Mouse (Mus musculus): Measurements from ENCODE around the gene Epha10. TPM values are rescaled to one million over a fixed set of nuclear protein-coding genes. Genes with fewer than 3 reads are reported as not detected.

Epha10 gene
- polyA plus RNA-seq (2014; fragmentation: Nextera tagmentation; extraction: Ambion mirVana): 7.4 and 9.3 TPM in 2 replicates

DNA sequence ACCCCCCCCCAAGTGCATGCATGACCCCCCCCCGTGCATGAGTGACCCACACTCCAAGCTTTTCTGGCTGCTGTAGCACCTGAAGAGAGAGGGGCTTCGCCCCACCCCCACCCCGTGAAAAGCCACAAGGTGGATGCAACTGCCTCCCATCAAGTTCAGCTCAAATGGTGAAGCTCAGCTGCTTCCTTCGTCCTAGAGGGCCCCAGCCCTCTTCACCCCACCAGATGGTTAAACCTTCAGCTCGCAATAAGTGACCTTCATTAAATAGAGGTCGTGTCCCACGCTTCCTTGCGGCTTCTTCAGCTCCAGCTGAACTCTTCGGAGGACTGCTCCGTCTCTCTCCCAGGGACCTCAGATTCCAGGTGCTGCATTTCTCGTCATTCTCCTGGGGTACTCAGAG, at the start of gene Epha10:
Gene Epha10 (plus strand): TSS at position 301 of the 400 bp plus-strand sequence.
- peak within 1 kb of the TSS; percentile 65 for H3K4me2 ChIP-seq (ENCODE audit: low read depth, low read length)
- ATAC-seq (ENCODE audit: low read depth): no peak
- H3K27me3 ChIP-seq (ENCODE audit: control insufficient read depth, insufficient read depth, low read length): no peaks in the 10 kb centered on the region; the same call in 1 of the 2 replicates
- H3K4me1 ChIP-seq (ENCODE audit: control insufficient read depth, insufficient read depth, low read length): 0 out of 2 replicates have a peak, but pooled peaks cover 7% of the 10 kb centered on the region
- H3K27ac ChIP-seq (ENCODE audit: low read depth, low read length): peak within 1 kb of the TSS; percentile 28; the same call in 1 of the 2 replicates
- peak within 1 kb of the TSS; percentile 55 for H3K9ac ChIP-seq (replicated peaks; ENCODE audit: low read depth, low read length)
- H3K9me3 ChIP-seq (ENCODE audit: control insufficient read depth, low read length): no peaks in the 10 kb centered on the region
- no peaks in the 10 kb centered on the region for H3K36me3 ChIP-seq (ENCODE audit: control insufficient read depth, insufficient read depth, low read length)
- peak within 1 kb of the TSS; percentile 42 for H3K4me3 ChIP-seq (ENCODE audit: low read depth, low read length)
- 3% methylated on average over 11 of the region's 11 CpGs for WGBS

DNA sequence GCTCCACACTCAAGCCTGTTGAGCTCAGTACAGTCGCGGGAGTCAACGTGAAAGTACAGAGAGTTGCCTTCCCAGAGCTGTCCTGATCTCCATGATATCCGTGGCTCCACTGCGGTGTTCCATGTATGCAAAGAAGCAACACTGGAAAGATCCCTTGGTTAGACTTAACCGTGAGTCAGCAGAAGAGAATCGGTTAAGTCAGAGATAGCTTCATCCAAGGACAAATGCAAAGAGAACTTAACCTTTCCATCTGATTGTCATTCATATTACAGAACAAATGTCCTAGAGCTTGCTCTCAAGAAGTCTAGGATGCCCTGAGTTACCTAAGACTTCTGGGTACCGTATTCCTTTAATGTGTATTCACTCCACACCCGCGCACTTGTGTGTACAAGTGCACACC, 47.9 kb upstream of the Epha10 start:
- 96% methylated on average over 10 of the region's 10 CpGs for WGBS
- H3K9me3 ChIP-seq (ENCODE audit: control insufficient read depth, low read length): no peaks in the 10 kb centered on the region
- H3K9ac ChIP-seq (replicated peaks; ENCODE audit: low read depth, low read length): no peak overlapping the region
- H3K27me3 ChIP-seq (ENCODE audit: control insufficient read depth, insufficient read depth, low read length): no peaks in the 10 kb centered on the region
- no peak for ATAC-seq (ENCODE audit: low read depth)
- no peak overlapping the region for H3K4me3 ChIP-seq (ENCODE audit: low read depth, low read length)
- peaks cover 11% of the 10 kb centered on the region; the same call in 1 of the 2 replicates for H3K36me3 ChIP-seq (ENCODE audit: control insufficient read depth, insufficient read depth, low read length)
- H3K4me1 ChIP-seq (ENCODE audit: control insufficient read depth, insufficient read depth, low read length): no peaks in the 10 kb centered on the region
- no peak overlapping the region for H3K4me2 ChIP-seq (ENCODE audit: low read depth, low read length)
- H3K27ac ChIP-seq (ENCODE audit: low read depth, low read length): no peak overlapping the region

DNA sequence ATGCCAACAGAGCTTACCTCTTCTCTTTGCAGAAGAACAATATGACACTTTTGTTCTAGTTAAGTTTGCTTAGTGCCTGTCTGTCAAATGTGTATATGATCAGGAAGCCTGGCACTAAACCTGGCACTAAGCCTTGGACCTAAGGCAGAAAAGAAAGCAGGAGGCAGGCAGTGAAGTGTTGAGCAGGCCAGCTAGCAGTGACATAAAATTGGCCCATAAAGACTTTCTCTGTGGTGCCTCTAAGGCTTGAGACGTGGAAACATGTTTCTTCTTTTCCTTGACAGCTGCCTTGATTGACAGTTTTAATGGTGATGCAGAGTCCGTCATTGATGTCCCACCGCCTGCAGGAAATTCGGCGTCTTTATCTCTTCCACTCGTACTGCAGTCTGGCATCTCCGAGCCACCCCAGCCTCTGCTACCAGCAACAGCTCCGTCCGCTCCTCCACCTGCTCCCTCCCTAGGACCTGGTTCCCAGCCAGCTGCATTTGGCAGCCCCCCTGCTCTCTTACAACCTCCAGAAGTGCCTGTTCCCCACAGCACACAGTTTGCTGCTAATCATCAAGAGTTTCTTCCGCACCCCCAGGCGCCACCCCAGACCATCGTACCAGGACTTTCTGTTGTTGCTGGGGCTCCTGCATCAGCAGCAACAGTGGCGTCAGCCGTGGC, 42.5 kb upstream of the Epha10 start:
- Histone ChIP-seq H3K4me1 (ENCODE audit: control insufficient read depth, insufficient read depth, low read length) (no peaks in the 10 kb centered on the region), H3K4me3 (ENCODE audit: low read depth, low read length) (no peak overlapping the region), H3K9ac (replicated peaks; ENCODE audit: low read depth, low read length) (no peak overlapping the region), H3K27ac (ENCODE audit: low read depth, low read length) (no peak overlapping the region), H3K27me3 (ENCODE audit: control insufficient read depth, insufficient read depth, low read length) (no peaks in the 10 kb centered on the region), H3K4me2 (ENCODE audit: low read depth, low read length) (no peak overlapping the region), H3K36me3 (ENCODE audit: control insufficient read depth, insufficient read depth, low read length) (peaks cover 8% of the 10 kb centered on the region; the same call in 1 of the 2 replicates), H3K9me3 (ENCODE audit: control insufficient read depth, low read length) (no peaks in the 10 kb centered on the region)
- WGBS: 83% methylated on average over 14 of the region's 14 CpGs
- ATAC-seq (ENCODE audit: low read depth): no peak

DNA sequence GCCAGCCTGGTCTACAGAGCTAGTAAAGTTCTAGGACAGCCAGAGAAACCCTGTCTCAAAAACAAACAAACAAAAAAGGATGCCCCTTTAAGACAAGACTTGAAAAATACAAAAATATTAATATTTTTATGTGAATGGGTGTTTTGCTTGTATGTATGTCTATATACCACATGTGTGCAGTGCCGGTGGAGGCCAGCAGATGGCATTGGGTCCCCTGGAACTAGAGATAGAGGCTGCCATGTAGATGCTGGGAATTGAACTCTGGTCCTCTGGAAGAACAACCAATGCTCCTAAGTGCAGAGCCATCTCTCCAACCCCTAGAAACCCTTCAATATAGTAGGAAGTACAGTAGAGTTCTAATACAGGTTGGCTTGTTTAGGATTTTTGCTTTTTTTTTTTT, 39.7 kb upstream of the Epha10 start:
- H3K9ac ChIP-seq (replicated peaks; ENCODE audit: low read depth, low read length): no peak overlapping the region
- H3K9me3 ChIP-seq (ENCODE audit: control insufficient read depth, low read length): no peaks in the 10 kb centered on the region
- H3K4me2 ChIP-seq (ENCODE audit: low read depth, low read length): no peak overlapping the region
- H3K4me1 ChIP-seq (ENCODE audit: control insufficient read depth, insufficient read depth, low read length): no peaks in the 10 kb centered on the region
- no peak for ATAC-seq (ENCODE audit: low read depth)
- no peaks in the 10 kb centered on the region for H3K27me3 ChIP-seq (ENCODE audit: control insufficient read depth, insufficient read depth, low read length)
- H3K27ac ChIP-seq (ENCODE audit: low read depth, low read length): no peak overlapping the region
- H3K36me3 ChIP-seq (ENCODE audit: control insufficient read depth, insufficient read depth, low read length): peaks cover 7% of the 10 kb centered on the region; the same call in 1 of the 2 replicates
- H3K4me3 ChIP-seq (ENCODE audit: low read depth, low read length): no peak overlapping the region
- WGBS: 100% methylated on average over 1 of the region's 1 CpGs

DNA sequence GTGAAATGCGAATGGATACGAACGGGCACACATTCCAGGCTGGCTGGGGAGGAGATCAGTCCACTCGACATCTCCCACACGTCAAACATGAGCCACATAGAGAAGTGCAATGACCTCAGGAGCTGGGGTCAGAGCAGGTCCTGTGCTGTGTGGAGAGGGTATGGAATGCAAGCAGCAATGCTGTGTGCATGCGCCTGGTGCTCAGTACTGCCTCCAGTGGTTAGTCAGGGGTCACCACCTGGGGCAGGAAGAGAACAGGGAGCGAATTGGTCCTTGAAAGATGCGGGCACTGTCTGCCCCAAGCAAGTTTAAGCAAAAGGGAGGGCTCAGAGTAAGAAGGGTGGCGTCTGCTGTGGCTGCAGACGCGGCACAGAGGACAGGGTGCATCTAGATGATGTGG, 37.2 kb upstream of the Epha10 start:
- no peak overlapping the region for H3K4me3 ChIP-seq (ENCODE audit: low read depth, low read length)
- H3K4me2 ChIP-seq (ENCODE audit: low read depth, low read length): no peak overlapping the region
- ATAC-seq (ENCODE audit: low read depth): no peak
- no peak overlapping the region for H3K27ac ChIP-seq (ENCODE audit: low read depth, low read length)
- H3K9me3 ChIP-seq (ENCODE audit: control insufficient read depth, low read length): no peaks in the 10 kb centered on the region
- H3K36me3 ChIP-seq (ENCODE audit: control insufficient read depth, insufficient read depth, low read length): peaks cover 5% of the 10 kb centered on the region; the same call in 1 of the 2 replicates
- WGBS: 60% methylated on average over 11 of the region's 11 CpGs
- no peaks in the 10 kb centered on the region for H3K27me3 ChIP-seq (ENCODE audit: control insufficient read depth, insufficient read depth, low read length)
- no peak overlapping the region for H3K9ac ChIP-seq (replicated peaks; ENCODE audit: low read depth, low read length)
- peaks cover 13% of the 10 kb centered on the region; the same call in 1 of the 2 replicates for H3K4me1 ChIP-seq (ENCODE audit: control insufficient read depth, insufficient read depth, low read length)

DNA sequence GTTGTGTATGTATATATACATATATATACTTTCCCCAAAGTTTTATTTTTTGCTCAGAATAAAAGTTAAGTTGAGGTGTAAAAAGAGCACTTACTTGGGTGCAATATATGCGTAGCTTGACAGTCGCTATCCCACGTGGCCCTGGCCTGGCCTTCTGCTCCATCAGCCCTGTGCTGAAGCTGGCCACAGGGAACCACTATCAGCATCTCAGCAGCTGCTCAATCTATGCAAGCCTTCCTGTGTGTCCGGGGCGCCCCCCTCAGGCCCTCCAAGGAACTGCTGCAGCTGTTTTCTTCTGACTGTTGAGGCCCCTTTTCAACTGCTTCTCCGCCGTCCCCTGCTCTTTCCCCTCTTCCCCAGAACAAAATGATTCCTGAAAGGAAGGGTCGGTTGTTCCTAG, 33.1 kb upstream of the Epha10 start:
- H3K4me2 ChIP-seq (ENCODE audit: low read depth, low read length): no peak overlapping the region
- H3K36me3 ChIP-seq (ENCODE audit: control insufficient read depth, insufficient read depth, low read length): no peaks in the 10 kb centered on the region
- WGBS: 5% methylated on average over 8 of the region's 8 CpGs
- no peaks in the 10 kb centered on the region for H3K9me3 ChIP-seq (ENCODE audit: control insufficient read depth, low read length)
- no peak overlapping the region for H3K9ac ChIP-seq (replicated peaks; ENCODE audit: low read depth, low read length)
- H3K27ac ChIP-seq (ENCODE audit: low read depth, low read length): no peak overlapping the region
- no peak for ATAC-seq (ENCODE audit: low read depth)
- no peaks in the 10 kb centered on the region for H3K27me3 ChIP-seq (ENCODE audit: control insufficient read depth, insufficient read depth, low read length)
- no peak overlapping the region for H3K4me3 ChIP-seq (ENCODE audit: low read depth, low read length)
- H3K4me1 ChIP-seq (ENCODE audit: control insufficient read depth, insufficient read depth, low read length): peaks cover 26% of the 10 kb centered on the region

DNA sequence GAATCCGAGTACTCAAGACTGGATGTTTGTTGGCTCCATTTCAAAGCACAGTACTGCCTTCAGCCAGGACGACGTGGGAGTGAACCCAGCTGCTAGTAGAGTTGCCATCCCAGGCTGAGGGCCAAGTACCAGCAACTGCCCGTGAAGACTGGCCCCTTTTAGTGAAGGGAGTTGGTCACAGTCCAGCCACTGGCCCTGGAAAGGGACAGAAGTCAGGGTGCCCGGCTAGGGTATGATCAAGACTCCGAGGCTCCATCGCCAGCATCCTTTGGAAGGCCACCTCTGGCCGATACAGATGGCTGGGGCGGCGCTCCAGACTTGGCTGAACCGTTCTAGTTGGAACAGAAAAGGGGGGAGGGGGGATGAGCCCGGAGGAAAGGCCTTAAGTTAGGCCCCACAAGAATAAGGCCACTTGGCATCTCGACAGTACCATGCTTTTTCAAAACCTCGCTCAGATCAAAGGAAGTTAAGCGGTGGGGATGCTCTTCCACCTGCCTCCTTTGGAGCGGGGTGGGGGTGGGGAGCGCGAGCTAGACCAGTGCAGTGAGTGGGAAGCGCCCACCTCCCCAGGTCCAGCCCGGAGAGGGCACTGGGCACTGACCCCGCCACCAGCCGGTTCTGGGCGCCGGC, 31.0 kb upstream of the Epha10 start:
- Histone ChIP-seq H3K27ac (ENCODE audit: low read depth, low read length) (peak overlapping the region; percentile 95), H3K9me3 (ENCODE audit: control insufficient read depth, low read length) (no peaks in the 10 kb centered on the region), H3K4me1 (ENCODE audit: control insufficient read depth, insufficient read depth, low read length) (peaks cover 28% of the 10 kb centered on the region), H3K9ac (replicated peaks; ENCODE audit: low read depth, low read length) (peak overlapping the region; percentile 86), H3K27me3 (ENCODE audit: control insufficient read depth, insufficient read depth, low read length) (no peaks in the 10 kb centered on the region), H3K4me3 (ENCODE audit: low read depth, low read length) (peak overlapping the region; percentile 93), H3K4me2 (ENCODE audit: low read depth, low read length) (peak overlapping the region; percentile 86), H3K36me3 (ENCODE audit: control insufficient read depth, insufficient read depth, low read length) (peaks cover 7% of the 10 kb centered on the region; the same call in 1 of the 2 replicates)
- peak; percentile 55 for ATAC-seq (ENCODE audit: low read depth)
- WGBS: 1% methylated on average over 24 of the region's 24 CpGs

DNA sequence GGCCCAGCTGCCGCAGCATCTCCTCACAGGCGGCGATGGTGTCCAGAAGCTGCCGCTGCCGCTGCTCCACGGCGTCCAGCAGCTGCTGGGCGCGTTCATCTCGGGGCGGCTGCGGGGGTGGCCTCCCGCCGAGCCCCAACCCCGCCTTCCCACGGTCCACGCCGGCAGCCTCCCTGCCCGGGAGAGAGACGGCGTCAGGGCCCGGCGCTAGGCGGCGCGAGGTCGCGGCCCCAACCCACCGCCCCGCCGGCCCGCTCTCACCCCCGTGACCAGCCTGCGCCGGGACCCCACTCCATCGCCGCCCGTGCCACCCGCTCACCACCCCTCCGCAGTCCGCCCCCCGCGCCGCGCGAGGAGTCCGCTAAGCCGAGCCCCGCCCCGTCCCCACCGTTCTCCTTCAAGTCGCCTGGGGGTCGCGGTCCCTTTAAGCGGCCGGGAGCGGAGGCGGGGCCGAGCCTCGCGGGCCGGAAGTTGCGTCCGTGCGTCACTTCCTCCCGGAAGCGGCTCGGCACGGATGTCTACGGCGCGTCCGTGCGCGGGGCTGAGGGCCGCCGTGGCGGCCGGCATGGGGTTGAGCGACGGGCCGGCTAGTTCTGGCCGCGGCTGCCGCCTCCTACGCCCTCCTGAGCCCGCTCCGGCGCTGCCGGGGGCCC, 30.3 kb upstream of the Epha10 start, which contains the start of gene Yrdc:
Gene Yrdc (plus strand): TSS at position 419 of the 653 bp plus-strand sequence.
- H3K27ac ChIP-seq (ENCODE audit: low read depth, low read length): peak within 1 kb of the TSS; percentile 95
- no peaks in the 10 kb centered on the region for H3K9me3 ChIP-seq (ENCODE audit: control insufficient read depth, low read length)
- H3K4me1 ChIP-seq (ENCODE audit: control insufficient read depth, insufficient read depth, low read length): peaks cover 28% of the 10 kb centered on the region
- peak within 1 kb of the TSS; percentile 86 for H3K9ac ChIP-seq (replicated peaks; ENCODE audit: low read depth, low read length)
- H3K27me3 ChIP-seq (ENCODE audit: control insufficient read depth, insufficient read depth, low read length): no peaks in the 10 kb centered on the region
- peak within 1 kb of the TSS; percentile 86 for H3K4me2 ChIP-seq (ENCODE audit: low read depth, low read length)
- peaks cover 11% of the 10 kb centered on the region; the same call in 1 of the 2 replicates for H3K36me3 ChIP-seq (ENCODE audit: control insufficient read depth, insufficient read depth, low read length)
- H3K4me3 ChIP-seq (ENCODE audit: low read depth, low read length): peak within 1 kb of the TSS; percentile 93
- ATAC-seq (ENCODE audit: low read depth): peak; percentile 94
- WGBS: 1% methylated on average over 52 of the region's 90 CpGs
